Mouse (Mus musculus) embryonic fibroblast, embryonic 13.5 days (primary cell): ENCODE data around the gene Agt. TPM values are rescaled to one million over a fixed set of nuclear protein-coding genes. Genes with fewer than 3 reads are reported as not detected.

ENCODE experiments used
- H3K27ac ChIP-seq: 2 replicates; pipeline ENCODE4 v1.5.1; 2012; ENCODE audit warnings: low read length, control low read depth, inconsistent platforms; ENCODE audit not compliant: insufficient read depth
- H3K4me1 ChIP-seq: 2 replicates; pipeline ENCODE4 v1.6.1; 2011; ENCODE audit warnings: low read length; ENCODE audit not compliant: control insufficient read depth, insufficient read depth
- H3K4me3 ChIP-seq: 2 replicates; pipeline ENCODE4 v1.5.1; 2011; ENCODE audit warnings: mild to moderate bottlenecking, control low read depth, low read length; ENCODE audit not compliant: insufficient read depth
- CTCF ChIP-seq: IDR thresholded peaks from 2 replicates; pipeline ENCODE4 v1.5.1; 2011; ENCODE audit warnings: mild to moderate bottlenecking, control low read depth, low read length, moderate library complexity, borderline replicate concordance; ENCODE audit not compliant: insufficient read depth
- POLR2A ChIP-seq: IDR thresholded peaks from 2 replicates; pipeline ENCODE4 v1.6.1; 2011; ENCODE audit warnings: low read depth, mild to moderate bottlenecking, control low read depth, low read length, moderate library complexity
- polyA plus RNA-seq: library from polyadenylated mRNA; stranded (reverse); fragments of >200 nt; gene quantifications from 2 replicates; pipeline ENCODE4 v1.2.4, GENCODE M21; 2011; ENCODE audit warnings: low read depth; ENCODE audit not compliant: missing spikeins, insufficient read length

The Agt gene
- polyA plus RNA-seq, 1 experiment, result not detected

DNA sequence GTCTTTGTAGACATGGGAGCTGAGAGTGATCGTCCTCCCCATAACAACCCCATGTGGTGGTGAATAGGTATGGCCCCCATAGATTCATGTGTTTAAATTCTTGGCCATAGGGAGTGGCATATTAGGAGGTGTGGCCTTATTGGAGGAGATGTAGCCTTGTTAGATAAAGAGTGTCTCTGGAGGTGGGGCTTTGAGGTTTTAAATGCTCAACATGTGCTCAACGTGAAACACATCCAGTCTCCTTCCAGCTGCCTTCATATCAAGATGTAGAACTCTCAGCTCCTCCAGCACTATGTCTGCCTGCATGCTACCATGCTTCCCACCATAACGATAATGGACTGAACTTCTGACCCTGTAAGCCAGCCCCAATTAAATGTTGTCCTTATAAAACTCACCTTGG lies 53.5 kb downstream of the Agt start:
- H3K4me1 ChIP-seq, result no peaks in the 10 kb centered on the region
- H3K27ac ChIP-seq, result no peak overlapping the region
- no peak overlapping the region for H3K4me3 ChIP-seq
- no peak for TF ChIP-seq CTCF
- no peak for TF ChIP-seq POLR2A

DNA sequence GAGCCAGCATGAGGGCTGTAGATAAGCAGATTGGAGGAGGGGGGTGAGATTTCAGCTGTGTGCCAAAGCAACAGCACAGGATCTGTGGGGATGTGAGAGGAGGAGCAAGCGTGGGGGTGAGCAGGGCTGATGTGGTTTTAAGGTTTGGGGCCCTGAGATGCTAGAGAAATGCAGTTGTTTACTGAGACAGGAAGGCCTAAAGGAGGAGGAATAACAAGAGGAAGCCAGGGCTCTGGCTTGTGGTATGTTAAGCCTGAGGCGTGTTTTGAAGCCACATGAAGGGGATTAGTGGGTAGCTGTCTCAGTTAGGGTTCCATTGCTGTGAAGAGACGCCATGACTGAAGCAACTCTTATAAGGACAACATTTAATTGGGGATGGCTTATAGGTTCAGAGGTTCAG lies 60.4 kb downstream of the Agt start:
- Histone ChIP-seq H3K4me3 (no peak overlapping the region), H3K27ac (no peak overlapping the region)
- TF ChIP-seq CTCF, result no peak
- no peak for TF ChIP-seq POLR2A

DNA sequence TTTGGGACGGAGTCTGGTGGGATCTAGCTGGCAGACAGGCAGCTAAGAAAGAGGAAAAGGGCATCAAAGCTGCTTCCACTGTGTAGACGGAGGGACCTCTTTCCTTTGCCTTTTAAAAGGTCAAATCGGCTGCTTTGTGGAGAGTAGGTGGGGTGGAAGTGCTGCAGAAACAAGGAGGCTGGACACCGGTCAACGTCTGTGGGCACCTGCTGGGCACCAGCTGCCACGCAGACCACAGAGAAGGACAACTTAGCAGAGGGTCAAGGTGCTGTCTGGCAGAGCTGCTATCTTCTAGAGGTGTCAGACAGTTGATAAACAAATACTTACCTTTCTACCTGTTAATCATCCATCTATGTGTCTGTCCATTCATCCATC lies 61.2 kb downstream of the Agt start:
- no peak overlapping the region for H3K27ac ChIP-seq

More for the DNA sequence above, 60.4 kb downstream of the Agt start:
- H3K4me1 ChIP-seq, result no peaks in the 10 kb centered on the region

DNA sequence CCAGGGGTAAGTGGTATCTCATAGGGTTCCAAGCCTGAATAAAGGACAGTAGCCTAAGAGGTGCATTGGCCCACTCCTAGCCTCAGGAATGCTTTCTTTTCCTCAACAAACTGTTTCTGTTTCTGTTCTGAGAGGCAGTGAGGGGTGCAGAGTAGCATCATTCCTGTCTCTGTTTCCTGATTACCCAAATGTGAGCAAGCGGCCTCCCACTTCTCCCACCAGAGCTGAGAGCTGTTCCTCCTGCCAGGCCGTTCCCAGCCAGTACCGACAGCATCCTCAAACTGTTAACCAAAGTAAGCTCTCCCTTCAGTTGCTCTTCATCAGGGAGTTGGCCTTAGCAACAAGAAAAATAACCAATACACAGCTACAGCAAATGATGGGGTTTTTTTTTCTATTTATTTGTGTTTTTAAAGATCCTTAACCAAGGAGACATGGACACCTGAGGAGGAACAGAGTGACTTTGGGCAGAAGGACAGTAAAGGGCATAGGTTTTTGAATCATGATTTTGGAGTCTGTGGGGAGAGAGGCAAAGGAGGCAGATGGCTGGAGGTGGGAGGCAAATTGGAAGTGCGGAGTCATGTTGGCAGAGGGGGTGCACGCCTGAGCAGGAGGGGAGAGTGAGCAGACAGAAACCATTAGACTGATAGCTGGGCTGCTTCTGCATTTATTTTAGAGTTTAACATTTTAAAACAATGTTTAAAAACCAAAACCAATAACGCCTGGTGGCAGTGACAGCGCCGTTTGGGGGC lies 61.8 kb downstream of the Agt start:
- no peak for TF ChIP-seq CTCF
- no peak for TF ChIP-seq POLR2A
- H3K4me1 ChIP-seq, result no peaks in the 10 kb centered on the region
- H3K27ac ChIP-seq, result no peak overlapping the region
- no peak overlapping the region for H3K4me3 ChIP-seq

More for the DNA sequence above, 61.2 kb downstream of the Agt start:
- H3K4me1 ChIP-seq, result no peaks in the 10 kb centered on the region
- no peak for TF ChIP-seq POLR2A
- TF ChIP-seq CTCF, result no peak
- H3K4me3 ChIP-seq, result no peak overlapping the region

Other genes with a start within 250 kb of the Agt start
- 0.42 and 0.80 TPM in 2 replicates for gene Pgbd5, start 130.0 kb downstream of the Agt start, polyA plus RNA-seq
- gene Cog2, start 48.9 kb downstream of the Agt start, polyA plus RNA-seq, result 26.7 and 26.9 TPM in 2 replicates
- not detected in 2 replicates for gene Capn9, start 6.4 kb upstream of the Agt start, polyA plus RNA-seq
- gene 2310022B05Rik, start 93.7 kb upstream of the Agt start, polyA plus RNA-seq, result 161 and 164 TPM in 2 replicates
- gene Ttc13, start 152.3 kb upstream of the Agt start, polyA plus RNA-seq, result 54.1 and 55.6 TPM in 2 replicates
- 8.2 and 10.4 TPM in 2 replicates for gene Arv1, start 152.4 kb upstream of the Agt start, polyA plus RNA-seq
- not detected in 2 replicates for gene Fam89a, start 182.1 kb upstream of the Agt start, polyA plus RNA-seq
- gene Trim67, start 223.4 kb upstream of the Agt start, polyA plus RNA-seq, result not detected in 2 replicates